Mouse (Mus musculus): ENCODE data around the gene Limch1. TPM values are rescaled to one million over a fixed set of nuclear protein-coding genes. Genes with fewer than 3 reads are reported as not detected.

The Limch1 gene
- total RNA-seq, 1 experiment: 7.5 TPM

- Histone ChIP-seq H3K4me1 (ENCODE audit: control insufficient read depth in 2 of 2, insufficient read depth in 2 of 2, low read length in 2 of 2, poor library complexity in 1 of 2) (peaks cover 0 to 8% of the 10 kb centered on the region in 2 experiments; a peak in 2 of 4 replicates), H3K4me3 (ENCODE audit: insufficient read depth in 1 of 2, low read depth in 1 of 2, low read length in 2 of 2, poor library complexity in 1 of 2, severe bottlenecking in 1 of 2) (no peak overlapping the region), H3K9me3 (ENCODE audit: control insufficient read depth, insufficient read depth, low read depth, low read length) (no peaks in the 10 kb centered on the region), H3K27ac (ENCODE audit: insufficient read depth, low read depth, low read length, poor library complexity, severe bottlenecking) (no peak overlapping the region), H3K36me3 (ENCODE audit: control insufficient read depth, insufficient read depth, low read length, poor library complexity, severe bottlenecking) (no peaks in the 10 kb centered on the region), H3K9ac (ENCODE audit: insufficient read depth, low read depth, low read length, poor library complexity, severe bottlenecking) (no peak overlapping the region)
- TF ChIP-seq ZC3H11A (IDR thresholded peaks at IDR 0.05; ENCODE audit: borderline replicate concordance, low read depth, low read length): no peak
- no peak for TF ChIP-seq HCFC1 (IDR thresholded peaks at IDR 0.05; ENCODE audit: borderline replicate concordance, insufficient read depth, low read length)
- no peak for TF ChIP-seq CHD2 (IDR thresholded peaks at IDR 0.05; ENCODE audit: low read depth, low read length)
- no peak for TF ChIP-seq MAFK (IDR thresholded peaks at IDR 0.05; ENCODE audit: insufficient read depth, low read depth, low read length)
- no peak for TF ChIP-seq ZNF384 (IDR thresholded peaks at IDR 0.05; ENCODE audit: low read depth, low read length)
- in situ Hi-C loops (cut with MboI; ENCODE audit: low sequenced_read_pairs in 2 of 2, unreplicated experiment in 2 of 2): loop anchor here in 1 of 2 experiments (10.0 kb wide), 1 partner anchor 144 kb away; no protein-coding TSS in a partner anchor
- DNase-seq (ENCODE audit: low read depth, low spot score): no peak
These were observed 345.2 kb downstream of the Limch1 start for GRCm38 (mm10) chr5:67090856-67091255.

GRCm38 (mm10) chr5:67091766-67092165, 346.1 kb downstream of the Limch1 start:
- Histone ChIP-seq H3K4me1 (ENCODE audit: control insufficient read depth in 2 of 2, insufficient read depth in 2 of 2, low read length in 2 of 2, poor library complexity in 1 of 2) (peaks cover 0 to 8% of the 10 kb centered on the region in 2 experiments; a peak in 2 of 4 replicates), H3K36me3 (ENCODE audit: control insufficient read depth, insufficient read depth, low read length, poor library complexity, severe bottlenecking) (no peaks in the 10 kb centered on the region), H3K9ac (ENCODE audit: insufficient read depth, low read depth, low read length, poor library complexity, severe bottlenecking) (no peak overlapping the region), H3K4me3 (ENCODE audit: insufficient read depth in 1 of 2, low read depth in 1 of 2, low read length in 2 of 2, poor library complexity in 1 of 2, severe bottlenecking in 1 of 2) (no peak overlapping the region), H3K9me3 (ENCODE audit: control insufficient read depth, insufficient read depth, low read depth, low read length) (no peaks in the 10 kb centered on the region), H3K27ac (ENCODE audit: insufficient read depth, low read depth, low read length, poor library complexity, severe bottlenecking) (no peak overlapping the region)
- in situ Hi-C loops (cut with MboI; ENCODE audit: low sequenced_read_pairs in 2 of 2, unreplicated experiment in 2 of 2): loop anchor here in 1 of 2 experiments (10.0 kb wide), 1 partner anchor 143 kb away; no protein-coding TSS in a partner anchor
- no peak for TF ChIP-seq ZNF384 (IDR thresholded peaks at IDR 0.05; ENCODE audit: low read depth, low read length)
- no peak for TF ChIP-seq ZC3H11A (IDR thresholded peaks at IDR 0.05; ENCODE audit: borderline replicate concordance, low read depth, low read length)
- no peak for TF ChIP-seq CHD2 (IDR thresholded peaks at IDR 0.05; ENCODE audit: low read depth, low read length)
- no peak for TF ChIP-seq MAFK (IDR thresholded peaks at IDR 0.05; ENCODE audit: insufficient read depth, low read depth, low read length)
- TF ChIP-seq HCFC1 (IDR thresholded peaks at IDR 0.05; ENCODE audit: borderline replicate concordance, insufficient read depth, low read length): no peak
- DNase-seq (ENCODE audit: low read depth, low spot score): no peak

GRCm38 (mm10) chr5:67093991-67094390, 348.4 kb downstream of the Limch1 start:
- Histone ChIP-seq H3K27ac (ENCODE audit: insufficient read depth, low read depth, low read length, poor library complexity, severe bottlenecking) (no peak overlapping the region), H3K9ac (ENCODE audit: insufficient read depth, low read depth, low read length, poor library complexity, severe bottlenecking) (no peak overlapping the region), H3K9me3 (ENCODE audit: control insufficient read depth, insufficient read depth, low read depth, low read length) (no peaks in the 10 kb centered on the region), H3K36me3 (ENCODE audit: control insufficient read depth, insufficient read depth, low read length, poor library complexity, severe bottlenecking) (no peaks in the 10 kb centered on the region), H3K4me3 (ENCODE audit: insufficient read depth in 1 of 2, low read depth in 1 of 2, low read length in 2 of 2, poor library complexity in 1 of 2, severe bottlenecking in 1 of 2) (no peak overlapping the region), H3K4me1 (ENCODE audit: control insufficient read depth in 2 of 2, insufficient read depth in 2 of 2, low read length in 2 of 2, poor library complexity in 1 of 2) (peaks cover 0 to 10% of the 10 kb centered on the region in 2 experiments; a peak in 2 of 4 replicates)
- no peak for DNase-seq (ENCODE audit: low read depth, low spot score)
- in situ Hi-C loops (cut with MboI; ENCODE audit: low sequenced_read_pairs in 2 of 2, unreplicated experiment in 2 of 2): loop anchor here in 1 of 2 experiments (10.0 kb wide), 1 partner anchor 141 kb away; no protein-coding TSS in a partner anchor
- TF ChIP-seq CHD2 (IDR thresholded peaks at IDR 0.05; ENCODE audit: low read depth, low read length) (no peak), HCFC1 (IDR thresholded peaks at IDR 0.05; ENCODE audit: borderline replicate concordance, insufficient read depth, low read length) (no peak), MAFK (IDR thresholded peaks at IDR 0.05; ENCODE audit: insufficient read depth, low read depth, low read length) (no peak), ZNF384 (IDR thresholded peaks at IDR 0.05; ENCODE audit: low read depth, low read length) (no peak), ZC3H11A (IDR thresholded peaks at IDR 0.05; ENCODE audit: borderline replicate concordance, low read depth, low read length) (no peak)

GRCm38 (mm10) chr5:67095153-67095552, 349.5 kb downstream of the Limch1 start:
- in situ Hi-C loops (cut with MboI; ENCODE audit: low sequenced_read_pairs in 2 of 2, unreplicated experiment in 2 of 2): loop anchor here in 1 of 2 experiments (10.0 kb wide), 1 partner anchor 140 kb away; no protein-coding TSS in a partner anchor
- H3K36me3 ChIP-seq (ENCODE audit: control insufficient read depth, insufficient read depth, low read length, poor library complexity, severe bottlenecking): no peaks in the 10 kb centered on the region
- peaks cover 0 to 10% of the 10 kb centered on the region in 2 experiments; a peak in 2 of 4 replicates for H3K4me1 ChIP-seq (ENCODE audit: control insufficient read depth in 2 of 2, insufficient read depth in 2 of 2, low read length in 2 of 2, poor library complexity in 1 of 2)
- TF ChIP-seq CHD2 (IDR thresholded peaks at IDR 0.05; ENCODE audit: low read depth, low read length) (no peak), ZNF384 (IDR thresholded peaks at IDR 0.05; ENCODE audit: low read depth, low read length) (no peak), HCFC1 (IDR thresholded peaks at IDR 0.05; ENCODE audit: borderline replicate concordance, insufficient read depth, low read length) (no peak), MAFK (IDR thresholded peaks at IDR 0.05; ENCODE audit: insufficient read depth, low read depth, low read length) (no peak), ZC3H11A (IDR thresholded peaks at IDR 0.05; ENCODE audit: borderline replicate concordance, low read depth, low read length) (no peak)
- H3K4me3 ChIP-seq (ENCODE audit: insufficient read depth in 1 of 2, low read depth in 1 of 2, low read length in 2 of 2, poor library complexity in 1 of 2, severe bottlenecking in 1 of 2): no peak overlapping the region
- no peak overlapping the region for H3K27ac ChIP-seq (ENCODE audit: insufficient read depth, low read depth, low read length, poor library complexity, severe bottlenecking)
- DNase-seq (ENCODE audit: low read depth, low spot score): no peak
- H3K9me3 ChIP-seq (ENCODE audit: control insufficient read depth, insufficient read depth, low read depth, low read length): no peaks in the 10 kb centered on the region
- no peak overlapping the region for H3K9ac ChIP-seq (ENCODE audit: insufficient read depth, low read depth, low read length, poor library complexity, severe bottlenecking)
